Mouse (Mus musculus): ENCODE data around the gene Nrf1.

Nrf1 gene

GRCm38 (mm10) chr6:30175225-30175917 is 127.6 kb downstream of the Nrf1 start:
- no peak for DNase-seq (ENCODE audit: low spot score)

DNA sequence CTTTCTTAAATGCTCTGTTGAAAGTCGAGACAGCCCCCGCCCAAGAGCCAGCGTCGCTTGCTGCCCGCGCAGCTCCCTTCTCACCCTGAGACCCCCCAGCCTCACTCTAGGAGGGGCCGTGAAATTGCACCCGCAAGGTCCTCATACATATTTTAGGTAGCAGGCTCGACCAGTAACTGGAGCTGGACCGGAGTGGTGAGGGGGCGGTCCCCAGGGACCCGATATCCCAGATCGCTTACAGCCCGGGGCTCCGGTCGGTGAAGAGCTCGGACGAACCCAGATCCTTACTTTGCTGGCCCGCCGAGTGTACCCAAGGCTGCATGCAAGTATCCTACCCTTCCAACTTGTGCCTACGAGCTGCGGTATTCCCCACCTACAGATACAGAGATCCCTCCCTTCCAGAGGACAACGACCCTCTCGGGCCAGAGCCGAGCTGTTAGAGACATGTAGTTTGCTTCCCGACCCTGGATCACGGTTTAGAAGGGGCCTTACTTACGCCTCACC is 128.2 kb downstream of the Nrf1 start:
- DNase-seq (ENCODE audit: low spot score): no peak

- DNase-seq (ENCODE audit: low spot score): no peak
These were observed 128.7 kb downstream of the Nrf1 start for GRCm38 (mm10) chr6:30176496-30176895.

GRCm38 (mm10) chr6:30177305-30177704 is 129.5 kb downstream of the Nrf1 start:
- no peak for DNase-seq (ENCODE audit: low spot score)

DNA sequence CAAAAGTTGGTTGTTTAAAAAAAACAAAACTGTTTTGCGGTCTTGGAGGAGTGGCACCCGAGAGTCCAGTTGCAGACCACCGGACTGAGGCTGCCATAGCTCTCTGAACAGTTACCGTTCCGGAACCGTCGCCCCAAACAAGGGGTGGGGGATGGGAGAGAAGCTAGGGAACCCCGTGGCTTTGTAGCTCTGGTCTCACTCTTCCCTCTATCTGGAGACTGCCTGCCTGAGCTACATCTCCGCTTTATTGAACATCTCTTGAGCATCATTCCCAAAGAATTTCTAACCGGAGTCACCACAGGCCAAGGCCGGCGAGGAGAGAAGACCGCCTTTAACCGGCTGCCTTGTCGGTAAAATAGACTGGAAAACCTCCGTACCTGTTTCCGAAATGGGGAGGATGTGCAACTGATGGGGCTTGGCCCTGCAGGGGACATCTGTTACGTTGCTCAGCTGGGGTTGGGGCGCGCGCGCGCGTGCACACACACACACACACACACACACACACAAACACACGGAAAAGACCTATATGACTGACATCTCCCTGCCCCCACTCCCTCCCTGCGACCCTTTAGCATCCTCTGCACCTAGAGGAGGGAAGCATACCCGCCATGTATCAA is 130.3 kb downstream of the Nrf1 start:
- no peak for DNase-seq (ENCODE audit: low spot score)

- no peak for DNase-seq (ENCODE audit: low spot score)
These were observed 131.3 kb downstream of the Nrf1 start for GRCm38 (mm10) chr6:30179046-30179445.

- DNase-seq (ENCODE audit: low spot score): no peak
These were observed 132.5 kb downstream of the Nrf1 start for GRCm38 (mm10) chr6:30180321-30180720.

DNA sequence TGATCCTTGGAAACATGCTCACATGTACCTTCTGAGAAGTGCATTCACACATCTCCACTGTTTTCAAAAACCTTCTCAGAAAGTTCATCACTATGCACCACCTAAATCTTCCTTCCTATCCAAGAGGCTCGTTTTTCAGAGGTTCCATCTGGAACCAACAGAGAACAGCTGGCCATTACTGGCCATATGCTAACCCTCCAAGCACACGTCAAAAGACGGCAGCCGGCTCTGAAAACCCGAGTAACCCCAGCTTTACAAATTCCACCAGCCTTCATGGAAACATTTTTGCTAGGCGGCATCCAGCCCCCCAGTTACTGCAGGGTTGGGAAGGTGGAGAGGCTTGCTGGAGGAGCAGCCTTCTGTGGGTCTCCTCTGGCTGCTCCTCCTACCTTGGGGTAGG is 134.2 kb downstream of the Nrf1 start:
- no peak for DNase-seq (ENCODE audit: low spot score)

DNA sequence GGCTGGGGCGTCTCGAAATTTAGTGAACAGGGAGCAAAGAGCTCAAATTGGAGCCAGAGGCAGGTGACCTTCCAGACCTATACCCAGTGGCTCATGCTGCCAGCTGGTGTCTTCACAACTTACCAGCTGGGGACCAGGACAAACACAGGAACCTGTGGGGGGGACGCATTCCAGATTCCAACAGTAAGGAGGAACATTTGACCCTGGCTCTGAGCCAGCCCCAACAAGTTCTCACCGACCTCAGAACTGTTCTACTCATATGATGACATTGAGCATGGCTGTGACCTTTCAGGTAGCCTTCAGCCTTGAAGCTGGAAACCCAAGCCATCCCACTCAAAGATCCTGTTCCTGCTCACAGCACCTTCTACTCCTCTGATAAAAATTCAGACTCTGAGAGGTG is 135.8 kb downstream of the Nrf1 start:
- no peak for DNase-seq (ENCODE audit: low spot score)

DNA sequence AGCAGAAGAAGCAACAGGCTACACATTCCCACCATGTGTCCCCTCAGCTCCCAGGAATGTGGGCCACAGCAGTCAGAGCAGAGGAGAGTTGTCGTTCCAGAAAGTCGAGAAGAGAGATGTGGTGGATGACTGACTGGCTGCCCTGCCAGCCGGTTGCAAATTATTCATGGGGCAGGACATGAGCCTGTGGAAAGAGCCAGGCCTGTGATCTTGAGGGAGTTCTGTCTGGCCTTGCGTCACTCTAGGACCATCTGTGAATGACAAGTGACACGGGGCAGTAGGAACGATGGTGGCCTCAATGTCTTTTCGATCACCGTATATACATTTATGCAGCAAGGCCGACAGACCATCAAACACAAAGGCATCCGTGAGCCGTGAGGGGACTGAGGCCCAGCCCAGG is 147.9 kb downstream of the Nrf1 start:
- no peak for DNase-seq (ENCODE audit: low spot score)

GRCm38 (mm10) chr6:30196143-30196542 is 148.4 kb downstream of the Nrf1 start:
- no peak for DNase-seq (ENCODE audit: low spot score)

All from urinary bladder, postnatal 10 days (tissue).